Mouse (Mus musculus) liver, postnatal 0 days (tissue): ENCODE measurements around the gene Eef1g.

Experiments used
- CTCF ChIP-seq: sonication (generic); IDR thresholded peaks from 2 replicates; pipeline ENCODE4 v1.5.1; 2016; ENCODE audit warnings: antibody characterized with exemption, low read depth
- EP300 ChIP-seq: IDR thresholded peaks from 2 replicates; pipeline ENCODE4 v1.6.1; 2016; ENCODE audit warnings: antibody characterized with exemption, low read depth, mild to moderate bottlenecking

- no peak for TF ChIP-seq CTCF
- no peak for TF ChIP-seq EP300
Observed at GRCm38 (mm10) chr19:8940526-8941133, 26.2 kb upstream of the Eef1g start.
